Mouse (Mus musculus): ENCODE results near the gene Folr1. TPM values are rescaled to one million over a fixed set of nuclear protein-coding genes. Genes with fewer than 3 reads are reported as not detected.
A peak's percentile ranks its signal among the peaks of the same experiment; 100 is the strongest.

The Folr1 gene
- polyA plus RNA-seq (2012; ENCODE audit: insufficient read depth, insufficient read length, missing spikeins) = 1.6 and 1.7 TPM in 2 replicates

DNA sequence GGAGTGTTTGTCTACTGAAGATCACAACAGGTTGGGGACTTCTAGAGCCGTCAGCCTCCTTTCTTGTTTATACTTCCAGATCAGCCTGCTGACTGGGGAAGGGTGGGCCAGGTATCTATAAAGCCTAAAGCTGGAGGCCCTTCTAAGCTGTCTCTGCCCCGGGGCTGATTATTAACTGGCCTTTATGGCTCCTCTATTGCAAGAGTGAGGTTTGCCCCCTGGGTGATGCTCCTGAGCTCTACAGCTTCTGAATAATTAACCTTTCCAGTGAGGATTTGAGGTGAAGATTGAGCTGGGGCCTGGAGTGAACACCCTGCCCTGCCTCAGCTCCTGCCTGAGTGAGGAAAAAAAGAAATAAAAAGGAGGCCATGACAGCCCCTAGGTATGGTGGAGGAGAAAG, at the start of gene Folr1:
TSS of gene Folr1 (minus strand) at position 160 of the 400 bp plus-strand sequence.
- H3K4me3 ChIP-seq (ENCODE audit: insufficient read depth, low read length) = peak within 1 kb of the TSS; percentile 34
- H3K27ac ChIP-seq (ENCODE audit: insufficient read depth, low read depth, low read length) = peak within 1 kb of the TSS; percentile 85
- TF ChIP-seq POLR2A (IDR thresholded peaks at IDR 0.05; ENCODE audit: borderline replicate concordance, low read depth, low read length) = no peak
- TF ChIP-seq CTCF (IDR thresholded peaks at IDR 0.05; ENCODE audit: low read depth, low read length) = no peak

DNA sequence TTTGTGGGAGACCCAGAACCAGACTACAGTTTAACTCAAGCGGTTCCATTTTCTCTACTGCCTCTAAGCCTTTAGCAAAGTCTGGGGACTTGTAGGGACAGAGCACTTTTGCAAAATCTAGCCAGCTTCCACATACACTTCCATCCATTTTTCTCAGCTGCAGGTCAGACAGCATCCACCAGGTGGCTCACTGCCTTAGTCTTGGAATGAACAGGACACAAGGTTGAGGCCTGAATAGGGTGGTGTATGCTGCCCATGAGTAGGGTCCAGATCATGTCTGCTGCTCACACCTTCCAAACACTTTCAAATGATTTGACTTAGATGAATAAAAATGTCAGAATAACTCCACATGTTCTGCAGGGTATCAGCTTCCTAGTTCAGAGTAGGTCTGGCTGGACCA, 47.5 kb upstream of the Folr1 start:
- no peak overlapping the region for H3K4me3 ChIP-seq (ENCODE audit: insufficient read depth, low read length)
- H3K27ac ChIP-seq (ENCODE audit: insufficient read depth, low read depth, low read length) = no peak overlapping the region
- TF ChIP-seq POLR2A (IDR thresholded peaks at IDR 0.05; ENCODE audit: borderline replicate concordance, low read depth, low read length) = no peak
- TF ChIP-seq CTCF (IDR thresholded peaks at IDR 0.05; ENCODE audit: low read depth, low read length) = peak; percentile 63
- H3K4me1 ChIP-seq (ENCODE audit: control insufficient read depth, insufficient read depth, low read length) = no peaks in the 10 kb centered on the region

More for the DNA sequence above, at the start of gene Folr1:
- peaks cover 39% of the 10 kb centered on the region for H3K4me1 ChIP-seq (ENCODE audit: control insufficient read depth, insufficient read depth, low read length)

DNA sequence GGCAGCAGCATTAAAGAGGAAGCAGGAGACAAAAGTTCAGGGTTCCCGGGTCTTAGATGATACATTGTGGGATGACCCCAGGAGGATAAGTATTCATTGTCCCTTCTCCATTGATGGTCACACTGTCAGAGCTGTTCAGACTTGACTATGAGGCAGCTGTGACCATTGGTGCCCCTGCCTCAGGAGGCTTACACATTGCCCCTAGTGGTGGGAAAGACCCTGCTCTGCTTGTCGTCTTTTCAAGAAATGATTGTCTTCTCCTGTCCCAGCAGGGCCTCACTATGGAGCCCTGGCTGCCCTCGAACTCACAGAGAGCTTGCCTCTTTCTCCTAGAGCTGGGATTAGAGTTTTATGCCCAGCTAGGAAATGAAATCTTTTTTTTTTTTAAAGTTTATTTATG, 41.4 kb upstream of the Folr1 start:
- H3K4me3 ChIP-seq (ENCODE audit: insufficient read depth, low read length) = no peak overlapping the region
- H3K27ac ChIP-seq (ENCODE audit: insufficient read depth, low read depth, low read length) = no peak overlapping the region
- TF ChIP-seq POLR2A (IDR thresholded peaks at IDR 0.05; ENCODE audit: borderline replicate concordance, low read depth, low read length) (no peak), CTCF (IDR thresholded peaks at IDR 0.05; ENCODE audit: low read depth, low read length) (no peak)
- H3K4me1 ChIP-seq (ENCODE audit: control insufficient read depth, insufficient read depth, low read length) = peaks cover 14% of the 10 kb centered on the region

DNA sequence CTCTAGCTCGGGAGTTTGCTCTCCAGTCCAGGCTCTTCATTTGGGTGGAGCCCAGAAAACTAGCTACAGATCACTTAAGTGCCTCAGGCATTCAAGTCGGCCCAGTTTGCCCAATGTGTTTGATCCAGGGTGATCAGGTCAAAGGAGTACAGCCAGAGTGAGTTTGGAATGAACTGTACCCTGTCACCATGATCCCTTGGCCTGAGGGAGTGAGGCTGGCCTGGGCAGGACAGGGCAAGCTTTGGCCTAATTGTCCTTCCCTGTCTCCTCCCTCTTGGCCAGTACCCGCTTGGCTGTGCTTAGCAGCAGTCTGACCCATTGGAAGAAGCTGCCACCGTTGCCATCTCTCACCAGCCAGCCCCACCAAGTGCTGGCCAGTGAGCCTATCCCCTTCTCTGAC, 39.5 kb upstream of the Folr1 start:
- no peak overlapping the region for H3K27ac ChIP-seq (ENCODE audit: insufficient read depth, low read depth, low read length)
- TF ChIP-seq POLR2A (IDR thresholded peaks at IDR 0.05; ENCODE audit: borderline replicate concordance, low read depth, low read length) = no peak
- no peak for TF ChIP-seq CTCF (IDR thresholded peaks at IDR 0.05; ENCODE audit: low read depth, low read length)
- no peak overlapping the region for H3K4me3 ChIP-seq (ENCODE audit: insufficient read depth, low read length)
- H3K4me1 ChIP-seq (ENCODE audit: control insufficient read depth, insufficient read depth, low read length) = peaks cover 18% of the 10 kb centered on the region

DNA sequence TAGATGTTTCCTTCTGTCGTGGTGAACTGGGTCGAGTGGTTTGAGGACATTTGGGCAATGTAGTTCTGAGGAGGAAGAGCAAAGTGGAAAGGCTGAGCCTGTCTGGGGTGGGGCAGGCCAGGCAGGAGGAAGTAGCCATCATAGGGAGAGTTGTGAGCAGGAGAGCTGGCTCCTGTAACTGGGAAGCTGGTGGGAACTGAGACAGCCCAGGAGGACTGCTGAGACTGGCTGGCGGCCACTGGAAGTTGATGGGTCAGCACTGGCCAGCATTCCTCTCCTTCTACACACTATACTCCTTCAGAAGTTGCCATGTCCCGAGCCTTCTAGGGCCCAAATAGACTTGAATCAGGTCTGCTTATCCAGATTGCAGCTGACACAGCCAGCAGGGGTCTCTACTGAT, 37.8 kb upstream of the Folr1 start:
- peak overlapping the region; percentile 96 for H3K27ac ChIP-seq (ENCODE audit: insufficient read depth, low read depth, low read length)
- TF ChIP-seq CTCF (IDR thresholded peaks at IDR 0.05; ENCODE audit: low read depth, low read length) (no peak), POLR2A (IDR thresholded peaks at IDR 0.05; ENCODE audit: borderline replicate concordance, low read depth, low read length) (no peak)
- peak overlapping the region; percentile 65 for H3K4me3 ChIP-seq (ENCODE audit: insufficient read depth, low read length)
- H3K4me1 ChIP-seq (ENCODE audit: control insufficient read depth, insufficient read depth, low read length) = peaks cover 24% of the 10 kb centered on the region

DNA sequence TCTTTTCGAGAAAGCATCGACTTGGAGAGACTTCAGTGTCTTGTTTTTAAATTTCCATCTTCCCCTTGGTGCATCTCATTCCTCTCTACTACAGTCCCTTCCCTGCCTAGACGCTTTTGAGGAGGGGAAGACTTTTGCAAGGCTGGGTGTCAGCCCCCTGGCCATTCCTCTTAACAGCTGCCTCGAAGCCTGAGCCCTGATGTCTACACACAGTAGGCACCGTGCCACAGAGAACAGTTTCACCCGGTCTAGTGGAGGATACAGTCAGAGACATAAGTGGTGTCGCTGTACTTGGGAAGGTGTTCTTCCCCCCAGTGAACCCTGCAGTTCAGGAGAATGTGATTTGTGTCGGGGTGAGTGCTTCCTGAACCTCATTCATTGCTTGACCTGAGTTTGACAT, 36.1 kb upstream of the Folr1 start:
- Histone ChIP-seq H3K27ac (ENCODE audit: insufficient read depth, low read depth, low read length) (peak overlapping the region; percentile 96), H3K4me1 (ENCODE audit: control insufficient read depth, insufficient read depth, low read length) (peaks cover 27% of the 10 kb centered on the region), H3K4me3 (ENCODE audit: insufficient read depth, low read length) (peak overlapping the region; percentile 65)
- TF ChIP-seq CTCF (IDR thresholded peaks at IDR 0.05; ENCODE audit: low read depth, low read length) = no peak
- TF ChIP-seq POLR2A (IDR thresholded peaks at IDR 0.05; ENCODE audit: borderline replicate concordance, low read depth, low read length) = no peak

DNA sequence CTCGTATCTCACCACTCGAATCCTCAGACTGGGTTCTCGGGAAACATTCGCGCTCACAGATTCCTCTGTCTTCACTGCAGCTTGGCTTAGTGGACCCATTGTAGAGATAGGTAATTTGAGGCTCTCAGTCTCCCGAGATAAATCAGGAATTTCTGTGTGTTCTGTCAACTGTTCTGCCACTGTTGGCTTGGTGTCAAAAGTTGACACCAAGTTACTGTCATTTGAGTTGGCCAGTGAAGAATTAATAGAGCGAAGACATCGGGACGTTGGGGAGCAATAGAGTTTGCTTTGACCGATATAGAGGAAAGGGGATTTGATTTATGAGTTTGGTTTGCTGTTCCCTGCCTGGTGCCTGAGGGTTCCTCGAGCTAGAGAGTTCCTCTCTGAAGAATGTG, 35.7 kb upstream of the Folr1 start, which contains the start of gene Tomt:
TSS of gene Tomt (minus strand) at position 73 of the 395 bp plus-strand sequence.
- H3K4me1 ChIP-seq (ENCODE audit: control insufficient read depth, insufficient read depth, low read length) = peaks cover 31% of the 10 kb centered on the region
- peak within 1 kb of the TSS; percentile 96 for H3K27ac ChIP-seq (ENCODE audit: insufficient read depth, low read depth, low read length)
- no peak for TF ChIP-seq POLR2A (IDR thresholded peaks at IDR 0.05; ENCODE audit: borderline replicate concordance, low read depth, low read length)
- TF ChIP-seq CTCF (IDR thresholded peaks at IDR 0.05; ENCODE audit: low read depth, low read length) = no peak
- peak within 1 kb of the TSS; percentile 65 for H3K4me3 ChIP-seq (ENCODE audit: insufficient read depth, low read length)

DNA sequence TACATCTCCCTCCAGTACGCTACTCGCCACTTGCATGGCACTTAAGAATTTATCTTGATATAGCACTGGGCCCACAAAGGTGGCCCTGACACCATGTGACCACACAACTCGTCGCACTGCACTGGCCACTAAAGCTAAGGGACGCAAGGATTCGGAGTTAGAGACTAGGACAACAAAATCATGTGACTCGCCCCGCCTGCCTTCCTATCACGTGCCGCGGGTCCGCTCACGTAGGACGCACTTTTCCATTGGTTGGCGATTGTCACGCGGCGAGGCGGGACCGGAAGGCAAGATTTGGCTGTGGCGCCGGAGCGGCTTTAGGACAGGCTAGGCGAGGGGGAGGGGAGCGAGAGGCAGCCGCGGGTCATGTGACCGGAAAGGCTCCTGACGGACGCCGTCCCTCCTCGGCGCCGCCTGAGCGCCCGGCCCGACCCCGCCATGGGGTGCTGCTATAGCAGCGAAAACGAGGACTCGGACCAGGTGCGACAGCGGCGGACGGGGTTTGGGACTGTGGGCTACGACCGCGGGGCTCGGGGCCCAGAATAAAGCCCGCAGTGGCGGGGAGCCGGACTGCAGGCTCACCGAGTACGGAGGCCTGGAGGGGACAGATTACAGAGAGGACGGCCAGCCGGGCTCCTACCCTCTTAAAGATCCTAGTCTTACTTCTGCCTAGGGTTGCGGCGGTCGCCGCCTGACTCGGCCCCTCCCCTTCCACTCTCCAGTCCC, 35.1 kb upstream of the Folr1 start, which contains the start of gene Lamtor1:
TSS of gene Lamtor1 (plus strand) at position 344 of the 726 bp plus-strand sequence.
- peaks cover 36% of the 10 kb centered on the region for H3K4me1 ChIP-seq (ENCODE audit: control insufficient read depth, insufficient read depth, low read length)
- peak within 1 kb of the TSS; percentile 65 for H3K4me3 ChIP-seq (ENCODE audit: insufficient read depth, low read length)
- TF ChIP-seq CTCF (IDR thresholded peaks at IDR 0.05; ENCODE audit: low read depth, low read length) = no peak
- no peak for TF ChIP-seq POLR2A (IDR thresholded peaks at IDR 0.05; ENCODE audit: borderline replicate concordance, low read depth, low read length)
- H3K27ac ChIP-seq (ENCODE audit: insufficient read depth, low read depth, low read length) = peak within 1 kb of the TSS; percentile 96

DNA sequence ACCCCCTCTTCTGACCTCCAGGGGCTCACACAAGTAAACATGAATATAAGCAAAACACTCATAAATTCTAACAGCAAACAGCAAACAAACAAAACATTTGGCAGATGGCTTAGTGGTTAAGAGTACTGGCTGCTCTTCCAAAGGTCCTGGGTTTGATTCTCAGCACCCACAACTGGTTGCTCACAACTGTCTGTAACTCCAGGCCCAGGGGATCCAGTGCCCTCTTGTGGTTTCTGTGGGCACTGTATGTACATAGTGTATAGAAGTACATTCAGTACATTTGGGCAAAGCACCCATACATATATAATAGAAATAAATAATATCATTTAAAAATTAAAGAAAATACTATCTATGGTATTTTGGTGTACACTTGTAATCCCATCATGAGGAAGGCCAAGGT, 32.3 kb upstream of the Folr1 start:
- no peak overlapping the region for H3K4me3 ChIP-seq (ENCODE audit: insufficient read depth, low read length)
- H3K27ac ChIP-seq (ENCODE audit: insufficient read depth, low read depth, low read length) = no peak overlapping the region
- TF ChIP-seq POLR2A (IDR thresholded peaks at IDR 0.05; ENCODE audit: borderline replicate concordance, low read depth, low read length) = no peak
- peaks cover 46% of the 10 kb centered on the region for H3K4me1 ChIP-seq (ENCODE audit: control insufficient read depth, insufficient read depth, low read length)

DNA sequence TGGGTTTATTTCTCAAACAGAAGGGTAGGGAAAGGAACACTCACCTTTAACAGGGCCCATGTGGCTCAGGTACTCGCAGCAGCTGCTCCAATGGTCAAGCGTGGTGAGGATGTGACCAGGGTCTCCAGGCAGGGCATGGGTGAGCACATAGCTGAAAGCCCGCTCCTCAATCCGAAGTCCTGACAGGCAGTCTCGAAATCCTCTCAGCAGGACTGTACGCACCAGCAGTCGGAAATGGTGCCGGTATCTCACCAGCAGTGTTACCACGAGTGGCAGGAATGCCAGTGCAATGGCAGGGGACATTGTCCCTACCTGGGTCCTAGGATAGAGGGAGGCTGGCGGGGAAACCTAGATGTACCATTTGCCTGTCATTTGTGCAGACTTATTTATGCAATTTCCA, 31.4 kb upstream of the Folr1 start:
- Histone ChIP-seq H3K4me3 (ENCODE audit: insufficient read depth, low read length) (no peak overlapping the region), H3K4me1 (ENCODE audit: control insufficient read depth, insufficient read depth, low read length) (peaks cover 50% of the 10 kb centered on the region), H3K27ac (ENCODE audit: insufficient read depth, low read depth, low read length) (peak overlapping the region; percentile 95; the same call in 1 of the 2 replicates)
- no peak for TF ChIP-seq CTCF (IDR thresholded peaks at IDR 0.05; ENCODE audit: low read depth, low read length)
- no peak for TF ChIP-seq POLR2A (IDR thresholded peaks at IDR 0.05; ENCODE audit: borderline replicate concordance, low read depth, low read length)
